Mouse (Mus musculus) forebrain, embryonic 10.5 days (tissue): ENCODE measurements around the gene Hoxa3. TPM values are rescaled to one million over a fixed set of nuclear protein-coding genes. Genes with fewer than 3 reads are reported as not detected.

Experiments used
- DNase-seq: peaks from one replicate; pipeline ENCODE4 v3.0.0-alpha.2; 2017; ENCODE audit warnings: low spot score; ENCODE audit errors: extremely low spot score
- H3K27ac ChIP-seq: fragments of 300-500 bp; sonication (generic); 2 replicates; pipeline ENCODE4 v1.5.1; 2016; ENCODE audit warnings: mild to moderate bottlenecking
- H3K27me3 ChIP-seq: fragments of 300-500 bp; sonication (generic); 2 replicates; pipeline ENCODE4 v1.6.1; 2016; ENCODE audit warnings: mild to moderate bottlenecking; ENCODE audit not compliant: poor library complexity, severe bottlenecking
- H3K36me3 ChIP-seq: fragments of 300-500 bp; sonication (generic); replicated peaks from 2 replicates; pipeline ENCODE4 v1.6.1; 2016; ENCODE audit warnings: mild to moderate bottlenecking, moderate library complexity
- H3K4me1 ChIP-seq: fragments of 300-500 bp; sonication (generic); 2 replicates; pipeline ENCODE4 v1.6.1; 2016
- H3K4me3 ChIP-seq: fragments of 300-500 bp; sonication (generic); 2 replicates; pipeline ENCODE4 v1.5.1; 2016; ENCODE audit warnings: mild to moderate bottlenecking, moderate library complexity
- H3K9me3 ChIP-seq: fragments of 300-500 bp; sonication (generic); 2 replicates; pipeline ENCODE4 v1.6.1; 2016; ENCODE audit warnings: mild to moderate bottlenecking, moderate library complexity
- WGBS: fragments of 180-500 bp; shearing (Covaris S2); methylation state at CpG from one replicate; pipeline ENCODE4 v1.1.7; 2016; 5-methylcytosine and 5-hydroxymethylcytosine counted together
- polyA plus RNA-seq: library from polyadenylated mRNA; unstranded; fragments of >200 nt; fragmentation: Nextera tagmentation; extraction: Ambion mirVana; gene quantifications from 2 replicates; pipeline ENCODE4 v1.2.1, GENCODE M21; 2016

Hoxa3 gene
- polyA plus RNA-seq, 1 experiment from 2014 or later: not detected

DNA sequence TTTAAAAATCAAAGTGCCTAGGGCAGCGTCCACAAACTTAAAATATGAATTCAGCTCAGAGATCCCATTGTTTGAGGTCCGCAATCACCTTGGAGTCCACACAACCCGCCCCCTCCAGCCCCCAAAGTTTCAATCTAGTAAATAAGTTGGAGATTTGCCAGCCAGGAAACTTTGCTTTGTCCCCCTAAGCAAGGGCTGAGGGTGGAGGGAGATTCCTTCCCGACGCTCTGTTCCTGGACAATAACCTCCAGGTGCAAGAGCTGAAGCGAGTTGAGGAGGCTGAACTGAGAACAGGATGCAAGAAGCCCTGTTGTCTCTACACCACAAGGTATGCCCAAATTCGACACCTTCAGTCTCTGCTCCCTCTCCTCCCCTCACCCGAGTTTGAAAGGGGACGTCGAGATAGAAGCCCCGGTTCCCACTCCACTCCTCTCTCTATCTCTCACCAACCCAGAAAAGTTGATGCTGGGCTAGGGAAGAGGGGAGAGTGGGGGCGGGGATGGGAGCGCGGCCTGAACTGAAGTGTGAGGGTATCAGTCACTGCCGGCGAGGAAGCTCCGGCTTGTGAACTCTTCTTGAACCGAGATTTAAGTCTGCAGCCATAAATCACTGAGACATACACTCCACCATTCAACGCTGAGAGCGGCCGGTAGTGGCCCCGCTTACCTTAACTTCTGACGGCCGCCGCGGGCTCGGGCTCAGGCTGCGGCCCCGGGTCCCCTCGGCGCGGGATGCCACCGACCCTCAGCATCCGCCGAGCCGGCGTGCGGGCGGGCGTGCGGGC lies 38.0 kb downstream of the Hoxa3 start:
- Histone ChIP-seq H3K4me1 (peaks cover 26% of the 10 kb centered on the region), H3K27me3 (peaks cover 100% of the 10 kb centered on the region), H3K4me3 (no peak overlapping the region), H3K9me3 (no peaks in the 10 kb centered on the region), H3K36me3 (no peaks in the 10 kb centered on the region), H3K27ac (no peak overlapping the region)
- no peak for DNase-seq
- under 1% methylated on average over 41 of the region's 41 CpGs for WGBS

DNA sequence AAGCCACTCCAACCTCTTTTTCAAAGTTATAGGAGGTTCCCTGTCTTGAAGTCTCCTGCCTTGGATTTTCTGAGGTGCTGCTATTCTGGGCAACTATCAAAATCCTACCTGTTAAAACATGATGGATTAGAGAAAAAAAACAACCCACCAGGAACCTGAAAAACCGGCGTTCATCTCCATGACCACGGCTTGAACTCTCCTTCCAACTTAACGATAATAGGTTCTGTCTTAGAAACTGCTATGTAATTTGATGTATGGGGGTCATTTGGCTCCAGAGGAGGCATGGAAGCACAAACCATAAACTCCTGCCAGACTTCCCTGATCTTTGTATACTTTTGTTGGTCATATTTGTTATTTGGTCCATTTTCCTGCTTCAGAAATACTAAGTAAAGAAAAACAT lies 39.5 kb downstream of the Hoxa3 start:
- DNase-seq: no peak
- Histone ChIP-seq H3K27me3 (peaks cover 100% of the 10 kb centered on the region), H3K4me1 (peaks cover 30% of the 10 kb centered on the region), H3K36me3 (no peaks in the 10 kb centered on the region), H3K9me3 (no peaks in the 10 kb centered on the region), H3K27ac (no peak overlapping the region), H3K4me3 (no peak overlapping the region)
- 3% methylated on average over 4 of the region's 4 CpGs for WGBS

DNA sequence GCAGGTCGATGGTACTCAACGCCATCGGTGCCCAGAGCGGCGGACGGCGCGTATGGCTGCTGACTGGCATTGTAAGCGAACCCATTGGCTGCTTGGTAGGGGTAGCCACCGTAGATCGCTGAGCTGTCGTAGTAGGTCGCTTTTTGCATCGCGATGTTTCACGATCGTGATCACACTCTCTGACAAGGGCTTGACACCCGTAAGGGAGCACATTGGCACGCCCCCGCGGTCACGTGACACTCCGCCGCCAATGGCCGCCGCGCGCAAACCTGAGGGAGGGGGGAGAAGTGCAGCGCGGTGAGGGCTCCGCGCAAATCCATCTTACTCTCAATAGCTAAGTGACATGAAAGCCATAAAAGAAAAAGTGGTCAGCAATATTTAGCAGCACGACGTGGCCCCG lies 40.6 kb downstream of the Hoxa3 start:
- Histone ChIP-seq H3K36me3 (no peaks in the 10 kb centered on the region), H3K27ac (no peak overlapping the region), H3K27me3 (peaks cover 100% of the 10 kb centered on the region), H3K4me3 (peak overlapping the region; percentile 40), H3K9me3 (no peaks in the 10 kb centered on the region), H3K4me1 (peaks cover 30% of the 10 kb centered on the region)
- DNase-seq: peak; percentile 79
- under 1% methylated on average over 35 of the region's 35 CpGs for WGBS

DNA sequence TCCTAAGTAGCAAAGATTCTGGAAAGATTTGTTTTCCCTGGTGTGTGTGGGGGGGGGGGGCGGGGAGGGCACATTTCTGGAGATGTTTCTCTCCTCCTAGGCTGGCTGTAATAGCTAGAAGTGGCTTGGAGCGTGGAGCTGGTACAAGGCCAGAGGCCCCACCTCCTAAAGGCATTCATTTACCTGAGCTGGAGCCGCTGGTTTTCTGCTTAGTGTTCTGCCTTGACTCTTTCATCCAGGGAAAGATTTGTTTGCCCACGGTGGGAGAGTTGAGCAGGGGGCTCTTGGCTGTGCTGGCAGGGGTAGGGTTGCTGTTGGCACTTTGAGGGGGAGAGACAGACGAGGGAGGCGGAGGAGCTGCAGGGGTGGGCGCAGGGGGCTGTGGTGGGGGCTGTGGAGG lies 41.2 kb downstream of the Hoxa3 start:
- Histone ChIP-seq H3K27ac (no peak overlapping the region), H3K4me3 (no peak overlapping the region; the same call in 1 of the 2 replicates)

DNA sequence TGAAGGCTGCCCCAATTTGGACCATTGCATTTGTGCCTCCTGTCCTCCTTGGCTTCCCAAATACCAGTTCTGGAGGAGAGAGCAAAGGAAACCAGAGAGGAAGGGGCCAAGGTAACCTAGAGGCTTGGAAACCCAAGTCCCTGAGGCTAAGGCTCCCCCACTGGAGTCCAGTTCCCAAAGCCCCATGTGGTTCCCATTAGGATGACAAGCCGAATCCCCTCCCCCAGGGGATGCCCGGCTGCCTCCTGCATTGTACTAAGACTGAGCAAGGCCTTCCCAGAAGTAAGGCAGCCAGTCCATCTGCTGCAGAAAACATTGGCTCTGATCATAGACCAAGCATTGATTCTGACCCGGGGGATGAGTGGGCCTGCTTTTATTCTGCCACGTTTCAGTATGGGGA lies 41.8 kb downstream of the Hoxa3 start:
- no peaks in the 10 kb centered on the region for H3K9me3 ChIP-seq
- H3K27ac ChIP-seq: no peak overlapping the region
- 6% methylated on average over 4 of the region's 4 CpGs for WGBS
- peaks cover 100% of the 10 kb centered on the region for H3K27me3 ChIP-seq
- no peaks in the 10 kb centered on the region for H3K36me3 ChIP-seq
- no peak for DNase-seq
- no peak overlapping the region for H3K4me3 ChIP-seq
- H3K4me1 ChIP-seq: peaks cover 30% of the 10 kb centered on the region

More for the DNA sequence above, 41.2 kb downstream of the Hoxa3 start:
- no peak for DNase-seq
- peaks cover 30% of the 10 kb centered on the region for H3K4me1 ChIP-seq
- H3K27me3 ChIP-seq: peaks cover 100% of the 10 kb centered on the region
- H3K9me3 ChIP-seq: no peaks in the 10 kb centered on the region
- 4% methylated on average over 7 of the region's 7 CpGs for WGBS
- H3K36me3 ChIP-seq: no peaks in the 10 kb centered on the region

DNA sequence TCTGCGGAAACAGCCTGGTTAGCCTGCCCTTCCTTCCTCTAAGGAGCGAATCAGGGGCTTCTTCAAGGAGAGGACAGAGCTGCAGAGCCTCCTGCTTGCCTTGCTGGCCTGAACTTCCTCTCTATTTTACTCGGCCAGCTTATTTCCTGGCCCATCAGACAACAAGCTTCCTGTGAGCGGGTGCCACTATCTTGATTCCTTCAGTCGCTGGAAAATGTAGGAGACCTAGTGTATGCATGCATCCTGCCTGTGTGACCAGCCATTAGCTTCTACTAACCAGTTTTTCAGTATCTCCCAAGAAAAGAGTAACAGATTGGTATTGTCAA lies 42.3 kb downstream of the Hoxa3 start:
- no peaks in the 10 kb centered on the region for H3K36me3 ChIP-seq
- H3K4me3 ChIP-seq: no peak overlapping the region
- peaks cover 100% of the 10 kb centered on the region for H3K27me3 ChIP-seq
- DNase-seq: no peak
- peaks cover 28% of the 10 kb centered on the region for H3K4me1 ChIP-seq
- no peak overlapping the region for H3K27ac ChIP-seq
- WGBS: 0% methylated on average over 5 of the region's 5 CpGs
- H3K9me3 ChIP-seq: no peaks in the 10 kb centered on the region

DNA sequence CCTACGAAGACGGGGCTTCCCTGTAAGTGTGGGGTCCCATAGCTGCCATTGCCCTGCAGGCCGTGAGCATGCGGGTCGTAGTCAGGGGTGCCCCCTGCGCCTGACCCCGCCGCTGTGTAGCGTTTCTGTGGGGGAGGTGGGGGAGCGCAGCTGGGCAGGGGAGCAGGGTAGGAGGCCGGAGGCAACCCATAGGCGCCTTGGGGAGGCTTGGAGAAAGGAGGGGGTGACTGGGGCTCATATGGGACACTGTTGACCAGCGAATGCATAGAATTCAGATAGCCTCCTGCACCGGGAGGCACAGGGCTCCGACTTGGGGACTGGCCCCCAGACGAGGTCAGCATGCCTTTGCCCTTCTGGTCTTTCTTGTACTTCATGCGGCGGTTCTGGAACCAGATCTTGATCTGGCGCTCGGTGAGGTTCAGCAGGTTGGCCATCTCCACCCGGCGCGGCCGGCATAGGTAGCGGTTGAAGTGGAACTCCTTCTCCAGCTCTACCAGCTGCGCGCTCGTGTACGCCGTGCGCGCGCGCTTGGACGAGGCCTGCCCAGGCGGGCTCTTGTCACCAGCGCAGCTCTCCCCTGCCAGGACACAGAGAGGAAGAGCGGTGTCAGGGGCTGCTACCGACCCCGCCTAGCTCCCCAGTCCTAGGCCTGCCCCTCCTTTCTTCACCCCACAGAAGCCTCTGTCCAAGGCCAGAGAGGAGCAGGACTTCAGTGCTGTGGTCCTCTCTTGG lies 42.8 kb downstream of the Hoxa3 start:
- no peak for DNase-seq
- Histone ChIP-seq H3K9me3 (no peaks in the 10 kb centered on the region), H3K36me3 (no peaks in the 10 kb centered on the region), H3K27ac (no peak overlapping the region), H3K27me3 (peaks cover 100% of the 10 kb centered on the region), H3K4me3 (no peak overlapping the region), H3K4me1 (peaks cover 23% of the 10 kb centered on the region)
- WGBS: 1% methylated on average over 40 of the region's 40 CpGs

DNA sequence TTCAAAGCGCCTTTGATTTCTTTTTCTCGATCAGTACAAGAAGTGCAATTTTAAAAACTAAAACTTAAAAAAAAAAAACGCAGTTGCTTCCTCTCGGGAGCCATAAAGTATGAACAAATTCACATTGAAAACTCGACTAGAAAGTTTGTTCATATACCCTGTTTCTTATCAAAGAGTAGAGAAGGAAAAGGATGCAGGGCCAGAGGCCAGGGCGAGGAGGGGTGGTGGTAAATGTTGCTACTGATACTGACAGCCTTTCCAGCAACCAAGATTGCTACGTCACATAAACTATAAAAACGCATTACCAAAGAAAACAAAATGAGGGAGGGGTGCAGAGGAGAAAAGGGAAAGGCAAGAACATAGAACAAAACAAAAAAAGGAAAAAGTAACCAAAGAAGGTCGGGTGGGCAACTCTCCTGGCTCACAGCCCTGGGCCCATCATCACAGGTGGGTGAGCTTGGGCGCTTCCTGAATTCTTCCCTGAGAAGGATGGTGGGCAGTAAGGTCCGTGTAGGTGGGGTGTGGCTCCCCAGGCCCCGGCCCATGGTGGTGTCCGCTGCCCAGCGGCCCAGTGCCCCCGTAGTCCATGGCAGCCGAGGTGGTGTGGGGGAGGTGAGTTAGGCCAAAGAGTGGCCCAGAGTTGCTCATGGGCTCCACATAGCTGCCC lies 43.5 kb downstream of the Hoxa3 start:
- DNase-seq: no peak
- Histone ChIP-seq H3K36me3 (no peaks in the 10 kb centered on the region), H3K4me3 (no peak overlapping the region), H3K27ac (no peak overlapping the region), H3K27me3 (peaks cover 100% of the 10 kb centered on the region), H3K4me1 (peaks cover 21% of the 10 kb centered on the region), H3K9me3 (no peaks in the 10 kb centered on the region)
- WGBS: 3% methylated on average over 16 of the region's 16 CpGs

DNA sequence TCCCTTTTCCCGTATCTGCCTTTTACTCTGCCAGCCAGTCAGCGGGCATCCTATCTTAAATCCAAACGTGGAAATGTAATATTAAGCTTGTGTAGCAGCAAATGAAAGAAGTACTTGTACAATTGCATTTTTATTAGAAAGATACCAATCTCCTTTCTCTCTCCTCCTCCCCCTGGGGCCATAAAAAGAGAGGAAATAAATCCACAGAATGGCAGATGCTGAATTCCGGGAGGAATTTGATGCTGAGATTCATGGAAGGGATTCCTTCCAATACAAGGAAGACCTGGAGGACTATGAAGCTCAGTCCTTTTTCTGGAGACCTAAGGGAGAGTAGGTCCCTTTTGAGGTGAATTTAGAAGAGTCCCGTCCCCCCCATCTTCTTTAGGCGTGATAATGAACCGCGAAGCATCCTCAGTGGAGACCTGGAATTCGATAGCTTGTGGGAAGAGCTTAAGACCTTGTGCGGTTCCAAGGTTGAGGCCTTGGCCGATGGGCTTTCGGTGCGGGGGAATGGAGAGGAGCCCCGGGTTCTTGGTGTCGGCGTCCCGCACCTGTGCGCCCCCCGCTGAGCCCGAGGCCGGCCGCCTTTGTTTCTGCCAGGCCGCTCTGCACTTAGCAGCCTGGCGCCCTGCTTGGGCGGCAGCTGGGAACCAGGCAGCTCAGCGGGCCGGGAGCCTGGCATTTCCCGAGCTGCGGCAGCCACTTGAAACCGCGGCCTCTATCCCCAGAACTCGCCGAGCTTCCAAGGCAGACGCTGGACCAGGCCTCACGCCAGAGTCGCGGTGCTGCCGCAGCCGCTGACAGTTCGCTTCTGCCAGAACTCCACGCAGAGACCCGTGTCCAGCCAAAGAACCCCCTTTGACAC lies 44.7 kb downstream of the Hoxa3 start:
- Histone ChIP-seq H3K9me3 (no peaks in the 10 kb centered on the region), H3K36me3 (no peaks in the 10 kb centered on the region), H3K4me3 (no peak overlapping the region), H3K4me1 (peaks cover 27% of the 10 kb centered on the region), H3K27ac (no peak overlapping the region), H3K27me3 (peaks cover 100% of the 10 kb centered on the region)
- WGBS: 1% methylated on average over 42 of the region's 42 CpGs
- DNase-seq: no peak

DNA sequence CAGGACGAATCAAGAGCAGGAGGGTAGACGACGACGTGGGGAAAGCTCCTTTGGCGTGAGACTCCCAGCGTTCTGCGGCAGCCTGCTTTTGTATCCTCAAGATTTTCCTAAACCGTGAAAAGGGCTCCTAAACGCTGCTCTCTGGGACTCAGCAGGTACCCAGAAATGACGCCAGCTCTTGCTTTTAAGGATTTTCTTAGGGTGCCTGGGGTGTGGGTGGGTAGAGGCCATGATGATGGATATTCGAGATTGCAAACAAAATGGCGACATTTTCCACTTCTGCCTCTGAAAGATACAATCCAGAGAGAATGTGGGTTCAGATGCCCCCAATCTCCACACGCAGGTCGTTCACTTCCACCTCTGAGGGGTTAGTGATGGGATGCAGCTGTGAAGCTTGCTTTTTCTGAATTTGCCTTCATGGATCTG lies 45.4 kb downstream of the Hoxa3 start:
- Histone ChIP-seq H3K4me3 (no peak overlapping the region), H3K27ac (no peak overlapping the region), H3K36me3 (no peaks in the 10 kb centered on the region), H3K4me1 (peaks cover 28% of the 10 kb centered on the region), H3K9me3 (no peaks in the 10 kb centered on the region), H3K27me3 (peaks cover 100% of the 10 kb centered on the region)
- DNase-seq: peak; percentile 42
- WGBS: under 1% methylated on average over 14 of the region's 14 CpGs

DNA sequence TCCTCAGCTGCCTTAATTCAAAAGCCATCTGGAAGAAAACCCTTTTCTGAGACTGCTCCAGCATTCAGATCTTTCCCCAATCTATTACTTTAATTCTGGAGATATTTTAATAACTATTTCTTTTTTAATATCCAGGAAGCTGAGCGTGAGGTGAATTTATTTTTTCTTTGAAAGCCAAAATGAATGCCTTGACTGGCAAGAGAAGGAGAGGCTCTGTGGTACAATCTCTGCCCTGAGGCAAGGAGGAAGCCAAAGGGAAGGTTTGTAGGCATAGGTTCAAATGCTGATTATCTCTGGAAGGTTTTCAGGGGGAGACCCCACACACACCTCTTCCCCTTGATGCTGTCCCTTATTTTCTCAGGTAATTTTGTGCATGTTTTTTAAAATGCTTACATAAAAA lies 46.0 kb downstream of the Hoxa3 start:
- Histone ChIP-seq H3K27ac (no peak overlapping the region), H3K4me3 (no peak overlapping the region)
- 10% methylated on average over 1 of the region's 1 CpGs for WGBS

DNA sequence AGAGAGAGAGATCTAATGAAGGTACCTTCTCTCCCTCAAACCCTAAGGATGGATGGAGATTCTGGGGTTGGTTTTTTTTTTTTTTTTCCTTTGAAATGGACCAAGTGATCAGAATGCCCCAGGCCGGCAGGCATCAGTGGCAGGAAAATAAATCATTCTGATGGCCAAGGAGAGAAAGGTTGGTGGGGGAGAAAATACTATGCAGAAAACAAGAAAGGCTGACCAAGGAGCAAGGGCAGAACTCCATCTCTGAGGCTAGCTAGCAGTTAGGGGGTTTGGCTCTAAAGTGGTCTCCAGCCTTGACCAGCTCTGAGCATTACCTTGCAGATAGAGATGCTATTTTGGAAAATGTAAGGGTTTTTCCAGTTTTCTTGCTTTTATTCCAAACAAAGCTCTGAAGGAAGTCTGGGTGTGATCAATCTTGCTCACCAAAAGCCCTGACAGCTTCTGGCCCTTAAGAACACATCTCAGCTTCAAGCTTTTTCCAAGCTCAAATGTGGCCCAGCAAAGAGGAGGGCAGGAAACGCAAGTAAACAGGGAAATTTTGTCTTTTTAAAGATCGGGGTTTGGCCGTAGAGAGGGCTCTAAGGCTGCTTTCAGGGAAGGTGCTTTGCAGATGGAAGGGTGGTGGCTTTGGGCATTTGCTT lies 46.6 kb downstream of the Hoxa3 start:
- Histone ChIP-seq H3K9me3 (no peaks in the 10 kb centered on the region), H3K27me3 (peaks cover 100% of the 10 kb centered on the region), H3K4me1 (peaks cover 19% of the 10 kb centered on the region), H3K27ac (no peak overlapping the region), H3K36me3 (no peaks in the 10 kb centered on the region), H3K4me3 (no peak overlapping the region)
- DNase-seq: peak; percentile 31
- 4% methylated on average over 4 of the region's 4 CpGs for WGBS

More for the DNA sequence above, 46.0 kb downstream of the Hoxa3 start:
- Histone ChIP-seq H3K27me3 (peaks cover 100% of the 10 kb centered on the region), H3K4me1 (peaks cover 23% of the 10 kb centered on the region), H3K36me3 (no peaks in the 10 kb centered on the region), H3K9me3 (no peaks in the 10 kb centered on the region)
- no peak for DNase-seq
